Mouse (Mus musculus): ENCODE data around the gene Kdm4c.
"Not testable (repeated sequence)": the region's sequence is repeated elsewhere in the genome, so short reads cannot be mapped to it uniquely, and the experiment has no call there.

The Kdm4c gene

GRCm38 (mm10) chr4:74242176-74242575, at the start of gene Kdm4c:
Gene Kdm4c, plus strand, starts transcription at chr4:74242497.
- in situ Hi-C loops (cut with MboI, MseI), result no loop called here

- in situ Hi-C loops (cut with MboI, MseI), result no loop called here
These were observed 41.0 kb upstream of the Kdm4c start for GRCm38 (mm10) chr4:74201281-74201811.

GRCm38 (mm10) chr4:74221780-74222179, 20.5 kb upstream of the Kdm4c start:
- in situ Hi-C loops (cut with MboI, MseI), result not testable (repeated sequence)

DNA sequence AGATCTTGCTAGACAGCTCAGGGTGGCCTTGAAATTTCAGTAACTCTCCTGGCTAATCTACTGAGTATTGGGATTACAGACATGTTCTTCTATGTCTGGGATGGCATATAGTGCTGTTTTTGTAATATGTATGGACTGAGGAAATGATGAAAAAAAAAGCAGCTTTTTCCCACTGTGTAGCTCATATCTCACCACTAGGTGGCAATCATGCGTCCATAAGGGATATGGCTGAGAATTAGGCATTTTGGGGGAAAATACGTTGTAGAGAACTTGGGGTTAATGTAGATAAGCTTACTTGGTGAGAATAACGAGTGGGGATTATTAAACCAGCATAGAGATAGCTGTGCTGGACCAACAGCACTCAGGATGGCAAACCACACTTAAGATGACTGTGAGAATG, 19.9 kb upstream of the Kdm4c start:
- in situ Hi-C loops (cut with MboI, MseI), result no loop called here

DNA sequence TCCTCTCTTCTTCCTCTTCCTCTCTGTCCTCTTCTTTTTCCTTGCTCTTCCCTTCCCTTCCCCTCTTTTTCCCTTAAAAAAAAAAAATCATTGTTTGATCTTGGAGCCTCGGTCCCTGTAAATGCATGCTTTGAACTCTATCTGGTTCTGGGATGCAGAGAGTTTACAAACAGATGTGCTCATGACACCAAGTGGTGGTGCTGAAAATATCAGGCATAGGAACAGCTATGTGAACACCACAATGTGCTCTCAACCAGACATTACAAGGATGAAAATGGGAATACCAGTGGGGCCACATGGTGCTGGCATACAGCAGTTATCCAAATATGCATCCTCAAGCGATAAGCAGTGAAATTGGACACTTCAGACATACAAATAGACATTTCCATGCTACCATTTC, 18.1 kb upstream of the Kdm4c start:
- in situ Hi-C loops (cut with MboI, MseI), result no loop called here

DNA sequence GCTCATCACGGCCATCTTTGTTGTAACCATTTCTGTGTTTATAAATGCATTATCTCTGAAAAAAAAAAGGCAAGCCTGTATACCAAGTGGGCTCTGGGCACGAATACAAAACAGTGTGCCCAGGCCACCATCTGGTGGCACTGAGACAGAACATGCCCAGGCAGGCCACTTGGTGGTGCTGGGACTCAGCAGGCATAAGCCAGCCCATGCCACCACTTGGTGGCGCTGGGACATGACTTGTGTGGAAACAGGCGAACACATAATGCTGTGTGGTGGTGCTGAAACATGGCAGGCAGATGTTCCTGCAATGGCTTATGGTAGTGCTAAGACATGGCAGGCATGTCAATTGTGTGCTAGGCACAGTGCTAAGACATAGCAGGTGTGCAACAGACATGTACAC, 11.3 kb upstream of the Kdm4c start:
- in situ Hi-C loops (cut with MboI, MseI), result no loop called here

GRCm38 (mm10) chr4:74231405-74231804, 10.9 kb upstream of the Kdm4c start:
- in situ Hi-C loops (cut with MboI, MseI), result no loop called here

GRCm38 (mm10) chr4:74233534-74233933, 8.8 kb upstream of the Kdm4c start:
- in situ Hi-C loops (cut with MboI, MseI), result no loop called here

GRCm38 (mm10) chr4:74251348-74252244, 9.3 kb downstream of the Kdm4c start:
- in situ Hi-C loops (cut with MboI, MseI), result loop anchor here (10.0 kb wide), 1 partner anchor 1023 kb away; the partner anchor contains the start of gene Dmac1

DNA sequence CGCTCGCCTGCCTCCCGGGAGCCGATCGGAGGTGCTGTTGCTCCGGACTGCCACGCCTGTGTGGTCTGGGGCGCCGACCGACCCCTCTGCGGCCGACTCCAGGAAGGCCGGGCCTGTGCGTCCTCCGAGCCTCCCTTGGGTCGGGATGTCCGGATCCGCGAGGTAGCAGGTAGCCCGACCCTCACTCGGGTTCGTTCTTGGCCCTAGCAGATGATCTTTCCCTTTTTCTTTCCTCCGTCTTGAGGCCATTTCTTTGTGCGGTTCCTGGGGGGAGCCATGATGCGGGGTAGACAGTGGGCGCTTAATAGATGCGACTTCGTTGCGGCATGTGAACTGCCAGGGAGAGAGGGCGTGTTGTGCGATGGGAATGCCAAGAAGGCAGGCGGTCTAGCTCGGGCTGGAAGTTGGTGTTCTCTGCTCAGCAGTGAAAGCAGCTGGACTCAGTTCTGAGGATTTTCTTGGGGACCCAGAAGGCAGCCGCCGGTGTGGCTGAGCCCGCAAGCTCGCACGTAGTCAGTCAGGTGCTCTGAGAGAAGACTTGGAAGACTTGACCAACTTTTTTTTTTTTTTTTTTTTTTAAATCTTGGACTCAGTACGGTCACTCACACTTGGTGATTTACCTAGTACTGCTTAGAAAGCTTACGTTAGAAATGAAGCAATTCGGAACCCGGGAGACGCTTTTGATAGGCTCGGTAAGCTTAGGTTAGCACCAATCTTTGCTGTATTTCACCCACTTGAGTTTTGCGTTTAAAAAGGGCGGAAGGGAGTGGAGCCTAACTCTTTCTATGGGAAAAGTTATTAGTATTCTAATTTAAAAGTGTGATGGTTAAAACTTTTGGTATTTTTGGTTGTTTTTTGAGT, 10.2 kb downstream of the Kdm4c start:
- in situ Hi-C loops (cut with MboI, MseI), result loop anchor here (10.0 kb wide), 1 partner anchor 1022 kb away; the partner anchor contains the start of gene Dmac1

GRCm38 (mm10) chr4:74257882-74258281, 15.6 kb downstream of the Kdm4c start:
- in situ Hi-C loops (cut with MboI, MseI), result loop anchor here (10.0 kb wide), 1 partner anchor 1017 kb away; the partner anchor contains the start of gene Dmac1

DNA sequence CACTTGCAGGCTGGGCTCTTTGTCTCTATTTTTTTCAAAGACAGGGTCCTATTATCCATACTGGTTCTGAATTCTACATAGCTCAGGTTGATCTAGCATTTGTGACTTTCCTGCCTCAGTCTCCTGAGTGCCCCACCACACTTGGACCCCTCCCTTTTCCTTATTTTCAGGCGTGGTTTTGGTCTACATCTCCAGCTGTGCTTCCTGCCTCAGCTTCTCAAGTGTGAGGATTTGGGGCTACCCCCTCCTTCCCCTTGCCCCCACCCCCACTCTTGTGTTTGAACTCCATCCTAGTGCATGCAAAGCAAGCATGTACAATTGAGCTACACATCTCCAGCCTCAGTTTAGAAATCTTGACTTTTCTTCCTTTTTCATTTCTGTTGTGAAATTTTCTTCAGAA, 16.2 kb downstream of the Kdm4c start:
- in situ Hi-C loops (cut with MboI, MseI), result loop anchor here (10.0 kb wide), 1 partner anchor 1016 kb away; the partner anchor contains the start of gene Dmac1

DNA sequence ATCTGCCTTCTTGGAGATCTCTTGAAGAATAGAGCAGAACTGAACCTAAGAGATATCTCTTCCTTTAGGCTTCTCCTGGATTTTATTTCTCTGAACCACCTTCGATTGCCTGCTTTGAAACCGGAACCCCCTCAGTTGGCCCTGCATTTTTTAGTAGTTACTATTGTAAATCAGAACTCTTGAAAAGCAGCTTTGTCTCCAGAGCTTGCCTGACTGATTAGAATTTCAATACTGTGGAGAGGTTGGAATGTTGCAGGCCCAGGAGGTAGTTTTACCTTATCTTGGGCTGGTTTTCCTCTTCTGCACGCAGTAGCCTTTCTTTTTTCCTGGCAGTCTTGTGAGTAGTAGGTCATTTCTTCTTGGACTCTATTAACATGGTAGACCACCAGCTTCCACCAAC, 17.0 kb downstream of the Kdm4c start:
- in situ Hi-C loops (cut with MboI, MseI), result loop anchor here (10.0 kb wide), 1 partner anchor 1015 kb away; the partner anchor contains the start of gene Dmac1

- in situ Hi-C loops (cut with MboI, MseI), result no loop called here
These were observed 19.6 kb downstream of the Kdm4c start for GRCm38 (mm10) chr4:74261879-74262278.

GRCm38 (mm10) chr4:74264428-74264955, 22.2 kb downstream of the Kdm4c start:
- in situ Hi-C loops (cut with MboI, MseI), result no loop called here

DNA sequence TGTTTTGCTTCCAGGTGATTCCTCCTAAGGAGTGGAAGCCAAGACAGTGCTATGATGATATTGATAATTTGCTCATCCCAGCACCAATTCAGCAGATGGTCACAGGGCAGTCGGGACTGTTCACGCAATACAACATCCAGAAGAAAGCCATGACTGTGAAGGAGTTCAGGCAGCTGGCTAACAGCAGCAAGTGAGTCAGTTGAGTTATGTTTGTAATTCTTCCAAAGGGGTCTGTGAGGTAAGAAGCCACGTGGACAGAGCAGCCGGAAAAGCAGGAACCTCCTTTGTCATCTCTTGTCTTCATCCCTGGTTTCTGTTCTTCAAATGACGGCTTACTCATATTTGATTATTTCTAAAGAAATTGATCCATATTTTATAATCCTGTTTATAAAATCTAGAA, 28.9 kb downstream of the Kdm4c start:
- in situ Hi-C loops (cut with MboI, MseI), result no loop called here

- in situ Hi-C loops (cut with MboI, MseI), result no loop called here
These were observed 35.2 kb downstream of the Kdm4c start for GRCm38 (mm10) chr4:74277486-74277885.

DNA sequence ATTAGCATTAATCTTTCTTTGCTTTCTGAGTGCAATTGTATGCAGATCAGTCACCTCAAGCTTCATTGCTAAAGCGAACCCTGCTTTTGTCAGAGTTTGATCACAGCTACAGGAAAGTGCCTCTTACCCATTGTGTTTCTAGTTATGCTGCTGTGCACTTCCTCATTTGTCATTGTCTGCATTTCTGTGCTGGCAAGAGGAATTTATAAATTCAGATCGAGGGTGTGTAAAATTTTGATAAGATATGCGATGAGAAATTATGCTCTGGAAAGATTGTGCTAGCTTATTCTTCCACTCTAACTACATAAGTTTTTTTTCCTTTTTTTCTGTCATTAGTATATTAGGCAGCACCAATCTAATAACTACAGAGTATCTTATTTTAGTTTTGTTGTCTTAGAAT, 37.9 kb downstream of the Kdm4c start:
- in situ Hi-C loops (cut with MboI, MseI), result no loop called here

GRCm38 (mm10) chr4:74287851-74288250, 45.6 kb downstream of the Kdm4c start:
- in situ Hi-C loops (cut with MboI, MseI), result no loop called here

DNA sequence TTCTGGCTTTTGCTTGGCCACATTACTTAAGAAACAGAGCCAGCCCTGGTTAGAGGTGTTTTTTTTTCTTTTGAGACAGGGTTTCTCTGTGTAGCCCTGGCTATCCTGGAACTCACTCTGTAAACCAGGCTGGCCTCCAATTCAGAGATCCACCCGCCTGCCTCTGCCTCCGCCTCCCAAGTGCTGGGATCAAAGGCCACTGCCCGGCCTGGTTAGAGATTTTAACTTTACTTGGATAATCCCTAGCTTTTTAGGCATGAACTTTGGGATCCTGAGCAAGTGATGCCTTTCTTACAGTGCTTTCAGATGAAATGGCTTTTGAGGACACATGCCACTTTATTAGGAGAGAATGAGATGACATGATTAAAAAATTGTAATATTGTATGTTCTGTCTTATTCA, 52.4 kb downstream of the Kdm4c start:
- in situ Hi-C loops (cut with MboI, MseI), result no loop called here

- in situ Hi-C loops (cut with MboI, MseI), result no loop called here
These were observed 63.2 kb downstream of the Kdm4c start for GRCm38 (mm10) chr4:74305315-74306105.

All from T-helper 1 cell (primary cell).